Mouse (Mus musculus) heart, postnatal 0 days (tissue): ENCODE measurements around the gene Slc1a4. TPM values are rescaled to one million over a fixed set of nuclear protein-coding genes. Genes with fewer than 3 reads are reported as not detected.

Experiments used
- ATAC-seq: fragments of 200-750 bp; cut with Nextera tagmentation; 2 replicates; pipeline ENCODE4 v1.8.0; 2017; ENCODE audit warnings: low read depth, moderate number of reproducible peaks, moderate library complexity; ENCODE audit not compliant: insufficient read depth
- DNase-seq: peaks from one replicate; pipeline ENCODE4 v3.0.0-alpha.2; 2016; ENCODE audit warnings: low spot score
- H3K27ac ChIP-seq: fragments of 300-500 bp; sonication (generic); 2 replicates; pipeline ENCODE4 v1.5.1; 2014; ENCODE audit warnings: low read depth, mild to moderate bottlenecking
- H3K27me3 ChIP-seq: fragments of 300-500 bp; sonication (generic); 2 replicates; pipeline ENCODE4 v1.6.1; 2014; ENCODE audit warnings: low read length, mixed read lengths; ENCODE audit not compliant: control insufficient read depth, insufficient read depth
- H3K36me3 ChIP-seq: fragments of 300-500 bp; sonication (generic); replicated peaks from 2 replicates; pipeline ENCODE4 v1.6.1; 2014; ENCODE audit warnings: low read length, mixed read lengths; ENCODE audit not compliant: control insufficient read depth, insufficient read depth
- H3K4me1 ChIP-seq: fragments of 300-500 bp; sonication (generic); 2 replicates; pipeline ENCODE4 v1.6.1; 2014; ENCODE audit warnings: antibody characterized with exemption; ENCODE audit not compliant: control insufficient read depth, insufficient read depth
- H3K4me2 ChIP-seq: fragments of 300-500 bp; sonication (generic); 2 replicates; pipeline ENCODE4 v1.6.1; 2014; ENCODE audit warnings: low read depth, mild to moderate bottlenecking, low read length, moderate library complexity
- H3K4me3 ChIP-seq: fragments of 300-500 bp; sonication (generic); 2 replicates; pipeline ENCODE4 v1.5.1; 2014; ENCODE audit warnings: low read depth, low read length
- H3K9ac ChIP-seq: fragments of 300-500 bp; sonication (generic); replicated peaks from 2 replicates; pipeline ENCODE4 v1.6.1; 2014; ENCODE audit warnings: low read depth, low read length, mixed read lengths
- H3K9me3 ChIP-seq: fragments of 300-500 bp; sonication (generic); replicated peaks from 2 replicates; pipeline ENCODE4 v1.6.1; 2016; ENCODE audit warnings: low read length; ENCODE audit not compliant: control insufficient read depth
- CTCF ChIP-seq: IDR thresholded peaks from 2 replicates; pipeline ENCODE4 v1.5.1; 2016; ENCODE audit warnings: antibody characterized with exemption, control low read depth, low read depth
- EP300 ChIP-seq: IDR thresholded peaks from 2 replicates; pipeline ENCODE4 v1.6.1; 2016; ENCODE audit warnings: antibody characterized with exemption, low read depth
- WGBS: fragments of 180-500 bp; shearing (Covaris S2); extraction: QIAGEN DNeasy Blood & Tissue Kit; methylation state at CpG from one replicate; pipeline ENCODE4 v1.1.7; 2014; 5-methylcytosine and 5-hydroxymethylcytosine counted together
- polyA plus RNA-seq: library from polyadenylated mRNA; unstranded; fragments of >200 nt; fragmentation: Nextera tagmentation; extraction: Ambion mirVana; gene quantifications from 2 replicates; pipeline ENCODE4 v1.2.1, GENCODE M21; 2015
- total RNA-seq: library from RNA; depleted of rRNA; stranded (reverse); fragments of >200 nt; gene quantifications from 2 replicates; pipeline ENCODE4 v1.2.3, GENCODE M21; 2014; ENCODE audit warnings: low replicate concordance

The Slc1a4 gene
- total and polyA plus RNA-seq, 2 experiments from 2014 or later, result 2.4 to 11.0 TPM

- Histone ChIP-seq H3K27ac (no peak overlapping the region), H3K9ac (no peak overlapping the region), H3K9me3 (no peaks in the 10 kb centered on the region), H3K4me1 (peaks cover 6% of the 10 kb centered on the region), H3K27me3 (no peaks in the 10 kb centered on the region), H3K36me3 (no peaks in the 10 kb centered on the region; the same call in 1 of the 2 replicates), H3K4me3 (no peak overlapping the region), H3K4me2 (no peak overlapping the region)
- TF ChIP-seq EP300 (no peak), CTCF (no peak)
- ATAC-seq, result no peak
- 81% methylated on average over 6 of the region's 6 CpGs for WGBS
- no peak for DNase-seq
Observed at GRCm38 (mm10) chr11:20300850-20301249, 31.7 kb downstream of the Slc1a4 start.

DNA sequence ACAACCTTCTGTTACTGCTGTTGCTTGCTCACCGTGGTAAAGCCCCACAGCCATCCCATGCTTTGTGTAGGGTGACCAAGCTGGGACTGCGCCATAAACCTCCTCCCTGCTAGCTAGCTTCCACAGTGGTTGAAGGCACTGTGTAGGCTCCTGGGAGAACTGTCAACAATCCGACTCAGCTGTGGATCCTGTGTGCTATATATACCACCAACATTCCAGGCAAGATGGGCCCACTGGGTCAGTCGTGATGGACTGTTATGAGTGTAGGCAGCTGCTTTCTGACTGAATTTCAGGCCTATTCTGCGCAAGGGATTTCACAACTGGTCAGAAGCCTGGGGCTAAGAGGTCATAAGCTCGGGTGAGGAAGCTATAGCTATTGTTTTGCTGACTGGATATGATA lies 32.6 kb downstream of the Slc1a4 start:
- no peak for DNase-seq
- Histone ChIP-seq H3K9ac (no peak overlapping the region), H3K4me1 (peaks cover 6% of the 10 kb centered on the region), H3K4me2 (no peak overlapping the region), H3K4me3 (no peak overlapping the region), H3K9me3 (no peaks in the 10 kb centered on the region), H3K36me3 (no peaks in the 10 kb centered on the region; the same call in 1 of the 2 replicates), H3K27me3 (no peaks in the 10 kb centered on the region), H3K27ac (no peak overlapping the region)
- TF ChIP-seq EP300, result no peak
- TF ChIP-seq CTCF, result no peak
- 54% methylated on average over 6 of the region's 6 CpGs for WGBS
- ATAC-seq, result peak; percentile 64

DNA sequence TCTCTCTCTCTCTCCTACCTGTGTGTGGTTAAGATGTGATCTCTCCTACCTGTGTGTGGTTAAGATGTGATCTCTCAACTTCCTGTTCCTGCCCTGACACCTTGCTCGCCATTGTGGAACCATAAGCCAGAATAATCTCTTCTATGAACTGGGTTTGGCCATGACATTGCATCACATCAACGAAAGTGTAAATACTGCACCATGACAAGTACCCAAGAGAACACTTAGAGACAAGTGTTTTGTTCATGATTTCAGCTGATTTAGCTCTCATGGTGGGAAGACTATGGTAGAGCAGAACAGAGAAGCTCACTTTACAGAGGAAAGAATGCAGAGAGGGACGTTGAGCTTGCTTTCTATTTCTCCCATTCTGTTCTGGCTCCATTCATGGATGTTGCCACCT lies 48.0 kb downstream of the Slc1a4 start:
- Histone ChIP-seq H3K27ac (no peak overlapping the region), H3K27me3 (no peaks in the 10 kb centered on the region), H3K9ac (no peak overlapping the region), H3K9me3 (no peaks in the 10 kb centered on the region), H3K4me1 (no peaks in the 10 kb centered on the region), H3K4me3 (no peak overlapping the region), H3K36me3 (no peaks in the 10 kb centered on the region), H3K4me2 (no peak overlapping the region)
- 81% methylated on average over 3 of the region's 3 CpGs for WGBS
- DNase-seq (no peak), ATAC-seq (no peak)
- TF ChIP-seq EP300 (no peak), CTCF (no peak)

DNA sequence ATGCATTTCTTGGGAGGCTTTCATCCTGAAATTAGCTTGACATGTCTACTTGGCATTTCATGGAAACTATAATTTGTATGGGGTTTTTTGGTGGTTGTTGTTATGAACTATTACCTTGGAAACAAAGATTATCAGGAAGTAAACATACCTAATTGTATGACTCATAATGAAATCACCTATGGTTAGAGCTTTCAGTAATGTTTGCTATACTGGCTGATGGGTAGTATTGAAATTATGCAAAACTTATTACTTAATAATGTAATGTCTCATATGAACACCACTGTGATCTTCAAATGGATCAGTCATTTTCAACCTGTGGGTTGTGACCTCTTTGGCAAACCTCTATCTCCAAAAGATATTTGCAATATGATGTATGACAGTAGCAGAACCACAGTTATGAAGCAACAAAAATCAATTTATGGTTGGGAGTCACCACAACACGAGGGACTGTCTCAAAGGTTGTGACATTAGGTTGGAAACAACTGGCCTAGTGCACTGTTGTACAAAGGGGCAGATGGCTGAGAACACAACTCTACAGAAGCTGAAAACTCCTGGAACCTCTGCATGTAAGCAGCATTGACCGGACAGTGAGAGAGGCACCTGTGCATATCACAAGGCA lies 49.8 kb downstream of the Slc1a4 start:
- H3K9me3 ChIP-seq, result no peaks in the 10 kb centered on the region
- ATAC-seq (no peak), DNase-seq (no peak)
- WGBS, result 63% methylated on average over 2 of the region's 2 CpGs
- TF ChIP-seq CTCF (no peak), EP300 (no peak)
- no peaks in the 10 kb centered on the region for H3K27me3 ChIP-seq
- H3K4me1 ChIP-seq, result peaks cover 4% of the 10 kb centered on the region; the same call in 1 of the 2 replicates
- no peak overlapping the region for H3K4me2 ChIP-seq
- H3K27ac ChIP-seq, result no peak overlapping the region
- H3K36me3 ChIP-seq, result no peaks in the 10 kb centered on the region
- H3K4me3 ChIP-seq, result no peak overlapping the region
- no peak overlapping the region for H3K9ac ChIP-seq

- no peak for TF ChIP-seq CTCF
- no peak for TF ChIP-seq EP300
- Histone ChIP-seq H3K27me3 (no peaks in the 10 kb centered on the region), H3K9me3 (no peaks in the 10 kb centered on the region), H3K36me3 (no peaks in the 10 kb centered on the region), H3K4me2 (no peak overlapping the region), H3K27ac (no peak overlapping the region), H3K4me1 (peaks cover 4% of the 10 kb centered on the region; the same call in 1 of the 2 replicates), H3K9ac (no peak overlapping the region), H3K4me3 (no peak overlapping the region)
- DNase-seq, result no peak
- 61% methylated on average over 5 of the region's 5 CpGs for WGBS
- no peak for ATAC-seq
Observed at GRCm38 (mm10) chr11:20280982-20281381, 51.5 kb downstream of the Slc1a4 start.

DNA sequence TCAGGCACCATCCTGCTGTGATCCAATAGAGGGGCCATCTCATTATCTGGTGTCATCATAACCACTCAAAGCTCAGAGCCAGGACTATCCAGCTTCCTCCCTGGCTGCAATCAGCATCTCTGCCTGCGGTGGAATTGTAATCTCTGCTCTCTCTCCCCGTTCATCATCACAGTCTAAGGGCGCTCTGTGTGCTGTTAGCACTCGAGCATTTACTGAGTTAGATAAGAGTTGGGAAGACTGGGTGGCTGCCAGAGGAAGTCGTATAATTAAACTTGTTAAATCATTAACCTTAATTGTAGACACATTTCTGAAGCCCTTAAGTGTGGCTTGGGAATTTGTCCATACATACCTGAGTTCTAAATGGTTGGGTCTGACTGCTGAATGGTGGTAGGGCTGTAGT lies 53.8 kb downstream of the Slc1a4 start:
- no peaks in the 10 kb centered on the region for H3K36me3 ChIP-seq
- DNase-seq, result no peak
- TF ChIP-seq EP300 (no peak), CTCF (no peak)
- WGBS, result 17% methylated on average over 5 of the region's 5 CpGs
- H3K4me3 ChIP-seq, result no peak overlapping the region
- no peaks in the 10 kb centered on the region for H3K27me3 ChIP-seq
- H3K4me2 ChIP-seq, result no peak overlapping the region
- peaks cover 4% of the 10 kb centered on the region; the same call in 1 of the 2 replicates for H3K4me1 ChIP-seq
- no peaks in the 10 kb centered on the region for H3K9me3 ChIP-seq
- no peak for ATAC-seq
- no peak overlapping the region for H3K9ac ChIP-seq
- H3K27ac ChIP-seq, result no peak overlapping the region
